Mouse (Mus musculus) heart, adult 9 months (tissue): ENCODE measurements at regions not wholly inside any gene's neighbourhood (a gene's known extent, or its start where the extent isn't known, plus 50 kb on each side); places are given as distances from the start of the nearest gene placed in this dataset.

ENCODE experiments used
- DNase-seq, 2 experiments: peaks; one replicate each; pipeline ENCODE4 v3.0.0; 2022; ENCODE audit warnings: low spot score in 2 of 2

DNA sequence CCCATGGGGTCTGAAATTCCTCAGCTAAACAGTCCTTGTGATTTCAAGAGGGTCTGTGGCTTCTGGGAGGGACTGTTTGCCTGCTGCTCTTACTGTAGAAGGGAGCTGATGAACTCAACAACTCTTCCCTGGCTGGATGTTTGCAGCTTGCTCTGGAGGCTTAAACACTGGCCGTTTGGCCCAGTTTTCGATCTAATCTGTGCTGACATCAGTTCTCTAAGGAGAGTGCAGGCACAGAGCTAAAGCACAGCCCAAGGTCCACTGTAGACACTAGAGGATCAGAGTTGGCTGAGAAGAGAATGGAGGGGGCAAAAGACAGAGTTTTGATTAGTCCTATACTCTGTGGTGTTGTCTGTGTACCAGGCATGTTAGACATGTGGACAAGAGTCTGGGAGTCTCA lies 490.1 kb downstream of the Nedd1 start:
- DNase-seq: no peak

DNA sequence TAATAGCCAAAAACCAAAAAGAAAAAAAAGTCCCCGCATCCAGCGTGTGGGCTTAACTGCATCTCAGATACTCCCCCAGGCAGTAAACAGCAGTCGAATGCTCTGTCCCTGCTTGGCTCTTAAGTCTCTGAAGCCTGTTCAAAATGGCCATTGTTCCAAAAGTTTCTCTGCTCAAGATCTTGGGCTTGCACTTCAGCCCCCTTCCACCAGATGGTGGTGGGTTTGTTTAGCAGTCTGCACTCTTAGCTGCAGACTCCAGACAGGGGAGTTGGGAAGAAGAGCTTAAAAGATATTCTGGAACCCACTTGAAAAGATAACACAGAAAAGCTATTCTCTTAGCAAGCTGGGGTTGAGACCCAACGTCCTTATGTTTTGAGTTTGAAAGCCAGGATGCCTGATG lies 496.4 kb downstream of the Nedd1 start:
- DNase-seq: no peak

DNA sequence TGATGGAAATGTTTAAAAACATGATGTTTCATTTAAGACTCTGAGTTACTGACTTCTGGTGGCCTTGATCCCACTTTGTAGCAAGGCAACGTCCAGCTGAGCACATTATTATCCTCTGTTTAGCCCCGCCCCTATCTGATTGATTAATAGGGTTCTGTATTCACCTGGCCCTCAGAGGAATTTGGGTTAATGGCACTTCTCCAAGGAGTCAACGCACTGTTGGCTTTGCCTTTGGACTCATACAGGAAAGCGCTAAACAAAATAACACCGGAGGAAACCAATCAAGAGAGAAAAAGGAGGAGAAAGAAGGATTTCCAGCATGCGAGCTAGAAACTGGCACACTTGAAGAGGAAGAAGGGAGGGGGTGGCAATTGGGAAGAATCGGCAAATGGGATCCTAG lies 497.1 kb downstream of the Nedd1 start:
- no peak for DNase-seq

DNA sequence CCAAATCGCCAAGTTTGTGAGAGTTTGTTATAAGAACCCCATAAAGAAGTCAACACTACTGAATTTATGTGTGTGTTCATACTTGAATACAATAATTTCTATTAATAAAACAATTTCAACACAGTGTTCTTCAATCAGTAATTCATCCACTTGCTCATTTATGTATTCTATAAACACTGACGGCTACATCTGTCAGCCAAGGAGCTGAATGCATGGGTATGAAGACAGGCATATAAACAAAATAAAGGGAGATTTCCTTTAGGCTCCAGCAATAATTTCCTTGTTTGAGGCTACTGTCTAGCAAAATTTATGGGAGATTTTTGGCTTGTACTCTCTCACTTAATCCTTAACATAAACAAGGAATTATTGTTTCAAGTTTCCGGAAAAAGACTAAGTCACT lies 502.9 kb downstream of the Nedd1 start:
- DNase-seq: no peak

DNA sequence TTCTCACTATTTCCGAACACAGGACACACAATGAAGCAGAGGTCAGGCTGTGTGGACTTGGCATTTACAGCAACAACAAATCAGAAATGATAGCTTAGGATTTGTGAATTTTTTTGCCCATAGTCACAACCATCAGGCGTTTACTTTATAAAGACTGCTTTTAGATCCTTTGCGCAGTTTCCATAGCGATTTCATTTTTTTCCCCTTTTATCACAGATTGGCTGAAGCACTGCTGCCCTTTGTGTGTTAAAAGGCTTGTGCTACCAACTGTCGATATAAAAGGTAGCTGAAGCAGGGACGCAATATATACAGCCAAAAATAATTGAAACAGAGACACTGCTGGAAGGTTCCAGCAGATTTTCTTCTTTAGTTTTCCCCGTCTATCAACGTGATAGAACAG lies 551.4 kb downstream of the Nedd1 start:
- DNase-seq: no peak

DNA sequence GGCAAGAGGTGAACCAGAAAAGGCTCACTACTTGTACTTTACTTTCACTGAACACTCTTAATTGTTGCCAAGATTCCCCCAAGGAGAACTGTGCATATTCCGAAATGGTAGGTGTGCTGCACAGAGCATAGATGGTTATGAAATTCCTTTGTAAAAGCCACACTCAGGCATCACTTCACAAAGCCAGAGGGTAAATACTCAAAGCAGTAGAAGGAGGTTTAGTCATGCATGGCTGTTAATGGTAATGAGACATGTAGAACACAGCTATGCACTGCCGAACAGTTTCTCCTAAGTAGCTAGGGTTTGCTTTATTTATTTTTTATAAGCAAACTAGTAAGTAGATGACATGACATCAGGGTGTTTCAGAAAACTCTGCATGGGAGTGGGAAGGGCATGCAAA lies 556.2 kb downstream of the Nedd1 start:
- DNase-seq: no peak

DNA sequence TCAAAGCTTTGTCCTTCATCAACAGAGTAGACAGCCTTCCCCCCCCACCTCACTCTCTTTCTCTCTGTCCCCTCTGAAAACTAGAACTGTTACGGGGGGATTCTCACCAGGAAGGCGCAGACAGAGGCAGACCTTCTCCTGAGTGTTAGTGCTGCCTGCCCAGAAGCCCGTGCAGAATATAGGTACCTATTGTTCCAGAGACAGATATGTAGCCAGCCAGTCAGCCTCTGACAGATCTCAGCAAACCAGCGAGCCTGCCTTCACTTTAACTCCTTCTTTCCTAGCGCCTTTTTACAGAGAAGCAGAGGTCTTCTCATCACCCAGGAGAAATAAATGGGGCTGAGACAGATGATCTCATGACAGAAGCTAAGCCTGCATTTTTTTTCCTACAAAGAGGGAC lies 557.2 kb downstream of the Nedd1 start:
- no peak for DNase-seq

DNA sequence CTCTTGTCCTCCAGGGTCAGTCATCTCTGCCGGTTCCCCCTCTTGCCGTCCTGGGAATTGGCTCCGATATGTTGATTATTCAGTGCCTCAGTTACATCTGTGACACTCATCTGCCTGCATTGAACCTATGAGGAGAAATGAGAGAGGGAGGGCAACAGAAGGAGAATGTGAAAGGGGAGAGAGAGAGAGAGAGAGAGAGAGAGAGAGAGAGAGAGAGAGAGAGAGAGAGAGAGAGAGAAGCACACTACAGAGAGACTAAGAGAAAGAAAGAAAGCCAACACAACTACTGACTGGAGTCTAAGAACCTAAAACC lies 557.6 kb downstream of the Nedd1 start:
- DNase-seq: no peak

DNA sequence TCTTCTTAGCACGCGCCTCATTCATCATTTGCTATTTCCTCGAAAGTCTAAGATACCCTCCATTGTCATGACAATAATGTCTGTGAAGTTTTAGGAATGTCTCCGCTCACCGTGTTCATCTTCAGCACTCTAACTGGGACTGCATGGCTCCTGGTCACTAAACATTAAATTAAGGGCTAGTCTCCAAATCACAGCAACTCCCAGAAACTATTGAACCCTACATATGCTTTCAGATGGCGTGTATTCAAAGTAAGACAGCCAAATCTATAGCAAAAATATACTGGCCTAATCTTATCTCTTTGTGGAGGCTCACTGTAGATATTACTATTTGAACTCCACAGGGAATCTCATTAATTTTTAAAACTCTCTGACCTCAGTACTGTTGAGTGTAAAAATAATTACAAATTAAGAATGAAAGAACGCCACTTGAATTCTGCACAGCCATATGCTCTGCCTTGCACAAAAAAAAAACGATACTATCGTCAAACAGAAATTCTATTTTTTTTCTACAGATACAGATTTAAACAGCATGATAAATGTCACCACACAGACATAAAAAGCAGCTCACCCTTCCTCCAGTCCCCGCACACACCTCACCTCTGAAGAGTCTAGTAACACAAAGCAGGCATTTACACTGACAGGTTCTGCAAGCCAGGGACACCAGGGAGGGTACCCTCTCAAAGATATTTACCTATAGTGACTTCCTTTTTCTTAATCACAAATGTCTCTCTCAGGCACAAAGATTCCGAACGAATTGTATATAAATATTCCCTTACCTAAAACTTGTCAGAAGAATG lies 558.2 kb downstream of the Nedd1 start:
- DNase-seq: no peak

DNA sequence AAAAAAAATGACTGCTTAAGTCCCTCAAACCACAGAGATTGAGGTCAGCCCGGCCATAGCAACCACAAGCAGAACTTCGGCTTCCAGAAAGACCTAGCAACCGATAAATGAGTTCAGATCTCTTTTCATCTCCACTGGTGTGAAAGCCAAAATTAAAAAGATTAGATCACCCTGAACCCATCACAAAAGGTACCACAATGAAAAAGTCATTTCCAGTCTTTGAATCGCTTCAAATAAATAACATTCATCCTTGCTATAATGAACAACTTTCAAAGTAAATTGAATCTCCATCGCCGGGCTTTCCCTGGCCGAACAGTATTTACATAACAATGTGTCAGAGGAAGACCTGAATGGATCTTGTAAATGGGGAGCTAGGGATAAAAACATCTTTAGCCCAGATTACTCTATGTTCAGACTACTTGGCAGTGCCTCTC lies 559.1 kb downstream of the Nedd1 start:
- DNase-seq: no peak

DNA sequence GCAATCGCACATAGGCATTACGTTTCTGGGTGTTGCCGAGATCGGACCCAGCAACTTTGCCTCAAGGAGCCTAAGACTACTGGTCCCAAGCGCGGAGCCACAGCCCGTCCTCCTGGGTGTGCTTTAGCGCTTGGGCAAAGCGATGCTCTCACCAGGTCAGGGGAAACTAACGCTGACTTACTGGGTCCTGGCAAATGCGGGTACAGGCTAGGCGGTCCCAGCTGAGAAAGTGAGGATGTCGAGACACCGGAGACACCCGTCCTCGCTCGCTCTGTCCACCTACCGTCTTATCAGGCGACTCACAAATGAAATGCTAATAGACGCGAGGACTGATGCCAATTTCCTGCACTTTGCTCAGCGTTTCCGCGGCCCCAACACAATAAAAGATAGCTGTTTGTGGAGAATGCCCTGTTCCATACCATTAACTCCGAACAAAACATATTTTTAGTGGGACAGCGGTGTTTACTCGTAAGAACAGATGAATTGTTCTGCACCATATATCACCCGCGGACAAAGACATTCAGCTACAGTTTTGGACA lies 559.7 kb downstream of the Nedd1 start:
- DNase-seq: no peak

DNA sequence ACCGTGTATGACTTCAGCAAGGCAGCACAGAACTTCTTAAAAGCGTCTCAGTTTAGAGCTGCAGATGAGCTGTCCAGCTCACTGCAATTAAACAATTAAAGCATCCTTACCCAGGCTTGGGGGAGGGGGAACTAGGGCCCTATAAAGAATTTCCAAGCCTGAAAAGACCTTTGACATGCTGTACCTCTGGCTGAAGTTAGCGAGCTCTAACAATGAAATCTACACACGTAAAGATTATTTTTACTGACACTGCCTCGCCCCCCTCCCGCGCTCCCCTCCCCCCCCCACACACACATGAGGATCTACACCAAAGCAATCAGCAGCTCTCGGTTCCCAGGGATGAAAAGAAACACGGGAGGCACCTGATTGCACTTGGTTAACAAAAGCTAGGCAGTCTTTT lies 560.7 kb downstream of the Nedd1 start:
- DNase-seq: no peak

DNA sequence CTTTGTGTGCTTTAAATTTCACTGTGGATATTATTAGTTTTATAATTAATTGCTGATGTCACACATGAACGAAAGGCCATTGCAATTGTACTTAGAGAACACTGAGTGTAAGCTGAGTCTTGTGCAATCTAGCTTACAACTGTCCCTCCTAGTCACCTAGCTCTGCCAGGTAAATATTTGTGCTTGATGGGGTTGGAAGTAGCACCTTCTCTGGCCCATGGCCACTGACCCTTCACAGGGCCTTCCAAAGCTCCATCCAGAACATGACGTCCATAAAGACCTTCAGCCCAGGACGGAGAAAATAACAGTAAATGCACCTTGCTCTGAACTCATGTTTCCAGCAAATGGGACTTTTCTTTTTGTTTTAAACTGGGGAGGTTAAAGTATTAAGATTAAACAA lies 576.0 kb downstream of the Nedd1 start:
- no peak for DNase-seq

DNA sequence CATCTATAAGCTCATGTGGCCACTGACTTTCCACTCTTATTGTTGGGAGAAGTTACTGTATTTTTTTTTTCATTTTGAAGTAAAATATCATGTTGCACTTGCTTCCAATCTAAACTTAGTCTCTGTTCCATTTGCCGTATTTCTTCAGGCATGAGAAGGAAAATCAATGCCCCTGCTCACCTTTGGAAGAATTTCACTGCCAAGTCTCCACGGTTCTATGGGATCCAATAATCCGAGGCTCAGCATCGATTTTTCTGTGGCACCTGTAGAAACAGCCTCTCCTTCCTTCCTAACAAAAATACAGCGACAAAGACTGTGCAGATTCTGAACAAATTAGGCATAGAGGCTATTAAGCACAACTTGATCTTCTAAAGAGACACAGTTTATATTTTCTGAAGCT lies 586.7 kb downstream of the Nedd1 start:
- DNase-seq: no peak

DNA sequence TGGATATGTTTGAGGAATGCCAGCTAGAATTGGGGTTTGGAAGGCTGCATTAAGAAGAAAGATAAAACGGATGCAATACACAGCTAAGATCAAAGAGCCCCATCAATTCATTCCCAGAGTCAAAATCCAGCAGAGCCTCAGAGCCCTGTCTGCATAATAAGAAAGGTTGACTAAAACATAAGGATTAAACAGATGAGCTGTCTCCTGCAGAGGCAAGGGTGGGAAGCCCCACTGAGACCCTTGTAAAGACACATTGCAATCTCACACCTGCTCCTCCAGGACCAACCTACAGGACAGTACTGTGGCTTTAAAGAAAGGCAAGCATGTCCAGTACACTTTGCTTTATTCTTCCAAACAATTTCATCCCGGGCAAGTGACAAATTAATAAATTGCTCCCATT lies 609.4 kb downstream of the Nedd1 start:
- DNase-seq: no peak

DNA sequence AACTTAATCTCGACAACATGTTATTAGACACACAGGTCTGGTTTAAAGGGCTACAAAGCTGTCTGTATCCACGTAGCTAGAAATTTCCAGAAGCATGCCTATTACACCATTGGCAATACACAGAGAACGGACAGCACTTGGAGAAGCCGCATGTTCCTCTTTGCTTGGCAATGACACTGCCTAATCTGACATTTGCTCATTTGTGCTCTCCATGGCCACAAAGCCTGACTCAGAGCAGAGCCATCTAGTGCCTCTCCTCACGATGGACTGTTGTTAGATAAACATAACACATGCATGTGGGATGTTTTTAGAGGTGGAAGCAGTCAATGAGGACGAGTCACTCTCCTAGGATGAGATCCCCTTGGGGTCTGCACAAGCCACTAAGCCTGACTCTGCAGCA lies 615.9 kb downstream of the Nedd1 start:
- no peak for DNase-seq

DNA sequence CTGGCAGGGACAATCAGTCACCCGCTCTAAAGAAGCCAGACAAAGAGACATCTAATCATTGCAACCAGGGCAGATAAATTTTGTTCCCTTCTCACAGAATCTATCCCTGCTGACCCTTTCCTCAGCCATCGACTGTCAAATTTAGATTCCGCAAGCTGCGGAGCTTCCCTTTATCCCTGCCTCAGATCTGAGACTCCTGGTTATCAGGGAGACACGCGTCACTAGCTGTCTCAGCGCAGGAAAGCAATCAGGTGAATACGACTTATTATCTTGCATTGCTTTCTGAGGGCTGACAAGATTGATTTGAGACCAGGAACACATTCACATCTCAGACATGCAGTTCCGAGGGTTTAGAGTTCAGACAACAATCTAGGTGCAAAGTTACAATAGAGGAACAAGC lies 618.3 kb downstream of the Nedd1 start:
- DNase-seq: no peak

DNA sequence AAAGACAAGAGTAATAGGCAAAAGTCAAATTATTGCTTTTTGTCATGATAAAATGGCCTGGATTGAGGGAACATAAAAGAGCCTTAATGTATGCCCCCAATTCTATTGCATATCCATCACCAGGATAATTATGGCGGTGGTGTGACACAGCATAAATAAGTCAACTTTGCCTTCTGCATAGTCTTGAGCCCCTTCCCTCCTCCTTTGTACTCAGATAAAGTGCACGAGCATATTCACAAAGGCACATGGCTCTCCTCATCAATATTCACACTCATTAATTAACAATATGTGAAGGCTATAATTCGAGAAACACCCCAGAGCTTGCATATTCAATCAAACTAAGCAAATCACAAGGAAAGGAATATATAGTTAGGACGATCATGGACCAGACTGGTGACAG lies 619.5 kb downstream of the Nedd1 start:
- DNase-seq: no peak

DNA sequence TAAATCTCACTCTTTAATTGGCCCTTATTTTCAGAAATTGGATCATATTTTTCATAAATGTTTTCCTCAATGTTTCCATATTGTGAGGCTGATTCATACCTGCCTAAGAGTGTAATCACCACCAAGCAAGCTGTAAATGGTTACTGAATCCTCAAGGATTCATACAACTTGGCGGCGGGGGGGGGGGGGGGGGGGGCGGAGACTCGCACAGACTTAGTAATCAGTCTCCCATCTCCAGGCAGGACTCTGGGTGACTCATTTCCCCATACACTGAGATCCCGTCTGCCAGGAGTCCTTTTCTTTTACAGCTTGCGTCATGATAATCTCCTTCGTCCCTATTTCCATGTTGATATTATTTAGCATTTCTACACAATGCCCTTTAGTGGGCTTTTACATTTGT lies 624.7 kb downstream of the Nedd1 start:
- DNase-seq: no peak

DNA sequence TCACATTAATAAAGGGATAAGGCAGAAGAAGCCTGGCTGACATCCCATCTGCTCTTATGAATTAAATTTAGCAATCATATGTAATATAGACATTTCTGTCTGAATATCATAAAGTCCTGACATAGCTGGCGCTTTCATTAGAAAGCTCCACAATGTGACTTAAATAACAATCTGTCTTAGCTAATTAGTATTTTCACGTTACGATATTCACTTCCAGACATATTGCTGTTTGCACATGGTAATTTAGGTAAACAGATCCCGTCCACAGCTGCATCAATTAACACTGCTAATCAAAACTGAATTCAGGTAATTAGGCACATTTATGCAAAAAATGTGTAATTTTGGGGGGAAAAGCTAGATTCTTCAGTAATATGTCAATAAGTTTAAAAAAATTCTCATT lies 625.1 kb downstream of the Nedd1 start:
- no peak for DNase-seq

DNA sequence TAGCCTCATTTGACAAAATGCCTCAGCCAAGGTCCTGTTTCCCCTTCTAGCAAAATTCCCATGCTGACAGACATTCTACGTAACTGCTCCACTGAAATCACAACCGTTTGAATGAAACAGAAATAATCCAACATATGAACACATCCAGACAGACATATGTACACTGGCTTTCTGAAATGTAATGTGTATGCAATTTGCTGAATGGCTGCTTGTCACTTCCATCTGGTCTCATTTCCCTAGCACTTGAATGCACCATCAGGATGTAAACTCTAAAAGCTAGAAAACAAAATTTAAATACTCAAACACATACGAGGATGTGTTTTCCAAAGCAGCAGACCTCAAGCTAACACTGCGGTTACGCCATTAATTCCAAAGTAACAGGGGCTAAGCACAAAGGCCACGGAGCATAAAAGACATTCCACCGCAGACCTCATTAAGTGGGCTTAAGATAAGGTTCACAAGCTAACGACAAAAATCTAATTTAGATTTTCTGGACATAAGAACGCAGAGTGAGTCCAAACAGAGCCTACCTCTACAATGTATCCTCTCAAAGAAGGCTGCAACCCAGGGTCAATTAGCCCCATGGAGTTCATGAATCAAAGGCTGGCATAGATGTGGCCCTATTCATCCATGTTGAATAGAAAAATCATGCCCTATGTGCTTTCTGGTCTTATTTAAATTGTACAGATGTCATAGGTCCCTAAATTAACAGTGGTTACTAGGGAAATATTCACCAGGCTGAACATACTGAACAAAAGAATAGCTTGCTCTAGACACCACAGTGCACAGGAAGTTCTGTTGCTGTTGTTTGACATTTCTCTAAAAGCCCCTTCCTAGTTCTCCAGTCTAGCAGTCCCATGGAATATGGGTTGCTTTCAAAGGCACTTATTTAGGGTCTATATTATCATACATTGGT lies 630.5 kb downstream of the Nedd1 start:
- no peak for DNase-seq

DNA sequence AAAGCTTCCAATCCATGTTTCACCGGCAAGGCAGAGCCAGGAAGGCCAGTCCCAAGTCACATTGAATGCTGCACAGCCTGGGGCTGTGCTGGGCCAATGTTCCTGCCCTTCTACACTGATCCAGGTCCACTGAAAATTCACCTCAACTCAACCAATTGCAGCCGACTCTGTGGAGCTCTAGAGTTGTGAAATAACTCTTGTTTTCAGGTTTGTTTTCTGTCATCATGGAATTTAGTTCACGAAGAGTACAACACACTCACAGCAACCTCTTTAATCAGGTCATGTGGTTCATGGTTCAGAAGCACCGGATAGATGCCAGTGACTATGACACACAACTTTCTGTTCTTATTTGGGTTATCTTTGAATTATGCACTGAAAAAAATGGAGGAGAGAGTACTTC lies 640.1 kb downstream of the Nedd1 start:
- DNase-seq: no peak

DNA sequence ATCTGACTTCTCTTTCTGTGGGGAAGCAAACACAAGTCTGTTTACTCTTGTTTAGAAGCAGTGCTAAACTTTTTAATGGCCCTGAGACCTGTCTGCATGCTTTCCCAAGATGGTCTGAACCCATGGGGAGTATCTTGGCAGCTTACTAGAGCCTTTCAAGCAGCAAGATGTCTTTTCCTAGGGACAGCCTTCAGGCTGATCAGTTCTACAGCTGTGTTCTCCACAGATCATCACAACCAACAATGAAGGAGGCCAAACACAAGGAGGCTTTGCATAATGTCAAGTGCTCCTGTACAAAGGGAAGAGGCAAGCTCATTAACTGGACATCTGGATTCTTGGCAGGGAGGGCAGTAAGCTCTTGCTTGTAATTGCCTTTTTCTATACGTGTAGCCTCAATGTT lies 641.0 kb downstream of the Nedd1 start:
- no peak for DNase-seq
